Mouse (Mus musculus) liver, embryonic 11.5 days (tissue): ENCODE measurements at regions not wholly inside any gene's neighbourhood (a gene's known extent, or its start where the extent isn't known, plus 50 kb on each side); places are given as distances from the start of the nearest gene placed in this dataset.

Experiments used
- ATAC-seq: fragments of 200-750 bp; cut with Nextera tagmentation; replicated peaks from 2 replicates; pipeline ENCODE4 v1.8.0; 2017; ENCODE audit warnings: moderate number of reproducible peaks, mild to moderate bottlenecking, moderate TSS enrichment, moderate library complexity; ENCODE audit not compliant: low FRiP score
- DNase-seq: peaks from one replicate; pipeline ENCODE4 v3.0.0-alpha.2; 2017; ENCODE audit warnings: low spot score
- H3K27ac ChIP-seq: fragments of 300-500 bp; sonication (generic); 2 replicates; pipeline ENCODE4 v1.5.1; 2014; ENCODE audit warnings: mild to moderate bottlenecking, low read depth, low read length, control low read depth
- H3K27me3 ChIP-seq: fragments of 300-500 bp; sonication (generic); replicated peaks from 2 replicates; pipeline ENCODE4 v1.6.1; 2014; ENCODE audit warnings: low read length, mixed read lengths; ENCODE audit not compliant: control insufficient read depth, insufficient read depth
- H3K36me3 ChIP-seq: fragments of 300-500 bp; sonication (generic); 2 replicates; pipeline ENCODE4 v1.6.1; 2014; ENCODE audit warnings: mild to moderate bottlenecking, low read length, moderate library complexity, mixed read lengths; ENCODE audit not compliant: control insufficient read depth, insufficient read depth
- H3K4me1 ChIP-seq: fragments of 300-500 bp; sonication (generic); replicated peaks from 2 replicates; pipeline ENCODE4 v1.6.1; 2014; ENCODE audit warnings: low read length, mixed read lengths; ENCODE audit not compliant: control insufficient read depth, insufficient read depth
- H3K4me2 ChIP-seq: fragments of 300-500 bp; sonication (generic); 2 replicates; pipeline ENCODE4 v1.6.1; 2014; ENCODE audit warnings: mild to moderate bottlenecking, control low read depth, moderate library complexity
- H3K4me3 ChIP-seq: fragments of 300-500 bp; sonication (generic); 2 replicates; pipeline ENCODE4 v1.5.1; 2014; ENCODE audit warnings: low read depth, low read length, control low read depth
- H3K9ac ChIP-seq: fragments of 300-500 bp; sonication (generic); 2 replicates; pipeline ENCODE4 v1.6.1; 2014; ENCODE audit warnings: low read depth, low read length, control low read depth
- H3K9me3 ChIP-seq: fragments of 300-500 bp; sonication (generic); 2 replicates; pipeline ENCODE4 v1.6.1; 2016; ENCODE audit warnings: low read length, inconsistent platforms, mixed read lengths; ENCODE audit not compliant: control insufficient read depth
- WGBS: fragments of 180-500 bp; shearing (Covaris S2); extraction: QIAGEN DNeasy Blood & Tissue Kit; methylation state at CpG from one replicate; pipeline ENCODE4 v1.1.7; 2014; 5-methylcytosine and 5-hydroxymethylcytosine counted together

DNA sequence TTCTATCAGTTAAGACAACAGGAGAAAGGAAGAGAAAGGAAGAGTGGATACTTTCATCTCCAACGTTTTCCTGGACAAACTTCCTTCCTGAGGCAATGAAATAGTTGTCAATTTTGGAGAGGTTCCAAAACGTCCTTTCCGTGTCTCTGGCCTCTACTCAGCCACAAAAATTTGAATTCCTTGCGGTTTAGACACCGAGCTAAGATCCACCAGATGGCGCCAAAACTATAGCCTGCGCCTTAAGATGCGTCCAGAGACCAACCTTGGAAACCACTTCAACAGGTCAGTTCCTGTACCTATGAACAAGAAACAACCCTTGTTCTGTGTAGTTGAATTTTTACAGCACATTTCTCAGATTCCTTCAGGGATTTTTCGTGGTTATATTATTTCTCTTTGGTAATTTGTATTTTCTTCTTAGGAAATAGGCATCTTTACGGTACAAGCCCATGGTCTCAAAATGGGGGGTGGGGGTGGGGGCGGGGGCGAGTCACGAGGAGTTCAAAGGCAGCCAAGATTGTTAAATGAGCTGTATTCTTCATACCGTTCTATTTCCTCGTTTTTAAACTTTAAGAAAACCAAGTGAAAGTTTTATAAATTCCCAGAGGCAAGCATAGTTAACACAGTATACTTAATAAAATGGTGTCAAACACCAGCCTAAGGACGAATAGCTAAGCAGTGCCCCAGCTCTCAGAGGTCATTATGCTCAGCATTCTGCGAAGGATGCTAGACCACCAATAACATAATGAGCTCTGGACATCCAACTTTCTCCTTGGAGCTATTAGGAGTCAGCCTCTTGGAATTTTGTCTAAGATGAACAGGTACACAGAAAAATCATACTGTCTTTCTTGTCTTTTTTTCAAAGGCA lies 96.2 kb upstream of the Cacna2d1 start:
- Histone ChIP-seq H3K36me3 (no peaks in the 10 kb centered on the region), H3K4me2 (no peak overlapping the region), H3K4me3 (no peak overlapping the region), H3K9me3 (no peaks in the 10 kb centered on the region), H3K9ac (no peak overlapping the region), H3K27me3 (no peaks in the 10 kb centered on the region), H3K27ac (no peak overlapping the region), H3K4me1 (no peaks in the 10 kb centered on the region)
- ATAC-seq (no peak; the same call in 1 of the 2 replicates), DNase-seq (peak; percentile 36)
- WGBS: 35% methylated on average over 17 of the region's 17 CpGs

GRCm38 (mm10) chr5:15846790-15847189 lies 87.7 kb upstream of the Cacna2d1 start:
- Histone ChIP-seq H3K4me3 (no peak overlapping the region), H3K9me3 (no peaks in the 10 kb centered on the region), H3K27me3 (no peaks in the 10 kb centered on the region), H3K36me3 (no peaks in the 10 kb centered on the region), H3K4me2 (no peak overlapping the region), H3K27ac (no peak overlapping the region), H3K9ac (no peak overlapping the region), H3K4me1 (no peaks in the 10 kb centered on the region)
- no peak for DNase-seq
- WGBS: 85% methylated on average over 2 of the region's 2 CpGs
- ATAC-seq: no peak

DNA sequence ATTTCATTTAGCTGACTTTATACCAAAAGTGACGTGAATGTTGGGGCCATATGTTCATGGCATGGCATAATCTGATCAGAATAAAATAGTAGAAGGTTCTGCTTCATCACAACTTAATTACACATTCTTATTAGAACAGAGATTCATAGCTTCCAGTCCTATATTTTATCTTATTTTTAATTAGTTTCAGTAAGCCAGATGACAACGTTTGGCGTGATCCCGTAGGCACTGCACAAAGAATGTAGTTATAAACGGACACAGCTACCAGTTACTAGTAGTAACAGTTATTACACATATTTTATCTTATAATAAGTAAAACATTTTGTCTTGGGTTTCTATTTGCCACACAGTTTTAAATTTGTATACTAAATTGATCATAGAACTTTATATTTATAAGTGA lies 85.0 kb upstream of the Cacna2d1 start:
- no peak overlapping the region for H3K4me3 ChIP-seq
- H3K9ac ChIP-seq: no peak overlapping the region
- no peak overlapping the region for H3K27ac ChIP-seq
- 92% methylated on average over 5 of the region's 5 CpGs for WGBS
- H3K4me1 ChIP-seq: no peaks in the 10 kb centered on the region
- no peaks in the 10 kb centered on the region for H3K27me3 ChIP-seq
- no peaks in the 10 kb centered on the region for H3K36me3 ChIP-seq
- no peak for DNase-seq
- H3K9me3 ChIP-seq: no peaks in the 10 kb centered on the region
- ATAC-seq: no peak
- H3K4me2 ChIP-seq: no peak overlapping the region

- no peak overlapping the region for H3K27ac ChIP-seq
- no peak overlapping the region for H3K4me2 ChIP-seq
- no peaks in the 10 kb centered on the region for H3K27me3 ChIP-seq
- H3K4me3 ChIP-seq: no peak overlapping the region
- 60% methylated on average over 7 of the region's 7 CpGs for WGBS
- H3K36me3 ChIP-seq: no peaks in the 10 kb centered on the region
- ATAC-seq (no peak), DNase-seq (no peak)
- no peaks in the 10 kb centered on the region for H3K9me3 ChIP-seq
- H3K4me1 ChIP-seq: no peaks in the 10 kb centered on the region
- no peak overlapping the region for H3K9ac ChIP-seq
Observed at GRCm38 (mm10) chr5:15850126-15850801, 84.2 kb upstream of the Cacna2d1 start.

- H3K9ac ChIP-seq: no peak overlapping the region
- H3K27me3 ChIP-seq: no peaks in the 10 kb centered on the region
- H3K27ac ChIP-seq: no peak overlapping the region
- 48% methylated on average over 1 of the region's 1 CpGs for WGBS
- H3K36me3 ChIP-seq: no peaks in the 10 kb centered on the region
- ATAC-seq (no peak), DNase-seq (no peak)
- no peaks in the 10 kb centered on the region for H3K9me3 ChIP-seq
- no peak overlapping the region for H3K4me2 ChIP-seq
- H3K4me1 ChIP-seq: no peaks in the 10 kb centered on the region
- H3K4me3 ChIP-seq: no peak overlapping the region
Observed at GRCm38 (mm10) chr5:15854752-15855151, 79.7 kb upstream of the Cacna2d1 start.

DNA sequence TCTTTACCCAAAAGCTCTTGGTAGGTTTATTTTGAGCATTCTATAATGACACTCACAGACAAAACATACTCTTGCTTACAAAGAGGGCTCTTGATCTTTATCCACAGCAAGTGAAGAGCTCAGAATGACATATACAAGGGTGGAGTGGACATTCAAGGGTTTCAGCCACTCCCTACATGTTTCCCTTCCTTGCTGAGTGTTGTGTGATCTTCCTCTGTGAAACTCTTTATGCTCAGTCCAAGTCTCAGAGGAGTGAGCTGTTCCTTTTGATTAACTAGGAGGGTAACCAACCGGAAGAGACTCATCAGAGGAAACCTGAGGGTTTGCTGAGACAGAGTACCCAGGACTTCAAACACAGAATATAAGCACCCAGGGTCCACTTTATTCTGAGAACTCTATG lies 77.5 kb upstream of the Cacna2d1 start:
- no peaks in the 10 kb centered on the region for H3K36me3 ChIP-seq
- no peaks in the 10 kb centered on the region for H3K4me1 ChIP-seq
- H3K27ac ChIP-seq: no peak overlapping the region
- H3K4me2 ChIP-seq: no peak overlapping the region
- H3K27me3 ChIP-seq: no peaks in the 10 kb centered on the region
- H3K9me3 ChIP-seq: no peaks in the 10 kb centered on the region
- ATAC-seq (no peak), DNase-seq (no peak)
- H3K4me3 ChIP-seq: no peak overlapping the region
- 80% methylated on average over 1 of the region's 1 CpGs for WGBS
- no peak overlapping the region for H3K9ac ChIP-seq

DNA sequence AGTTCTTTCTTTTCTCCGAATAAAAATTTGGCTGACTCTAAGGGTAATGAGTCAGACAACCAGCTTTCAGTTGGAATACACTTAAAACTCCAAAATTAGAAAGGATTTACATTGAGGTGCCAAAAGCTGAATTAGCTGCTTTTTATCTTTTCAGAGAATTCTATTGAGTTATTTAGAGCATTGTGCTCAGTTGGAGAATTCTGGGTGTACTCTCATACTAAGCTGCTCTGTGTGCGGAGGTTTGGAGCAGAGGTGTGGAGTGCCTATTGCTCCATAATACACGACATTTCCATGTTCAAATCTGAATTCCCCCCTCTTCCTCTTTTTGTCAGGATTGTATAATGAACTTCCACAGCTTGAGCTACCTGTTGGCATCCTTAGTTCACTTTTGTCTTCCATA lies 60.4 kb upstream of the Cacna2d1 start:
- no peak for DNase-seq
- no peaks in the 10 kb centered on the region for H3K36me3 ChIP-seq
- WGBS: 82% methylated on average over 3 of the region's 3 CpGs

DNA sequence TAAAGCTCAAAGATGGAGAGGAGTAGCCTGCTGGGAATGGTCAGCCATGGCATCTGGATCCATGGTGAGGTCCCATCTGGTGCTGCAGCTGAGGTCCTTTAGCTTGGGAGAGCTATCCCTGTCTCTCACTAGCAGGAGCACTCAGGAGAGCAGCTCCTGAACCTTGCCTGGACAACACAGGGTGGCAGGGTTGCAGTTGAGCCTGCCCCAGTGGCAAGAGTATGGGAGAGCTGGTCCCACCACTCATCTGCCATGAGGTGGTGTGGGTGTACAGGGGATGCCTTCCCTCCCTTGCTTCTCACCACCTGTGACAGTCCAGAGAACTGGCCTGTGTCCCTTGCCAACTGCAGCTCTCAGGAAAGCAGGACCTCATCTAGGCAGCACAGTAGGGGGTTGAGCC lies 51.5 kb upstream of the Cacna2d1 start:
- Histone ChIP-seq H3K4me3 (no peak overlapping the region), H3K27ac (no peak overlapping the region), H3K4me1 (no peaks in the 10 kb centered on the region), H3K36me3 (no peaks in the 10 kb centered on the region), H3K27me3 (no peaks in the 10 kb centered on the region), H3K9ac (no peak overlapping the region), H3K9me3 (no peaks in the 10 kb centered on the region), H3K4me2 (no peak overlapping the region)
- no peak for DNase-seq
- ATAC-seq: no peak

More for the DNA sequence above, 60.4 kb upstream of the Cacna2d1 start:
- H3K9me3 ChIP-seq: no peaks in the 10 kb centered on the region
- H3K4me1 ChIP-seq: no peaks in the 10 kb centered on the region
- no peak overlapping the region for H3K9ac ChIP-seq
- no peak overlapping the region for H3K4me2 ChIP-seq
- no peak overlapping the region for H3K4me3 ChIP-seq
- H3K27ac ChIP-seq: no peak overlapping the region
- no peaks in the 10 kb centered on the region for H3K27me3 ChIP-seq
- no peak for ATAC-seq
